Mouse (Mus musculus) CH12.LX (cell line): ENCODE measurements around the gene 1700028K03Rik. TPM values are rescaled to one million over a fixed set of nuclear protein-coding genes. Genes with fewer than 3 reads are reported as not detected.

ENCODE experiments used
- DNase-seq: peaks from one replicate; pipeline ENCODE4 v3.0.0-alpha.2; 2013; ENCODE audit errors: extremely low read depth
- H3K27ac ChIP-seq: 2 replicates; pipeline ENCODE4 v1.5.1; 2012; ENCODE audit warnings: low read depth, mild to moderate bottlenecking, control low read depth, moderate library complexity; ENCODE audit not compliant: insufficient read depth
- H3K27me3 ChIP-seq: replicated peaks from 2 replicates; pipeline ENCODE3; 2012; ENCODE audit warnings: inconsistent platforms
- H3K36me3 ChIP-seq, 2 experiments: replicated peaks in 1 of 2; 2 replicates each; pipeline versions ENCODE3 to v1.6.1; 2012; ENCODE audit warnings: inconsistent platforms in 1 of 2, low read length in 1 of 2, mild to moderate bottlenecking in 1 of 2, mixed read lengths in 1 of 2, moderate library complexity in 1 of 2; ENCODE audit not compliant: control insufficient read depth in 1 of 2, insufficient read depth in 1 of 2
- H3K4me1 ChIP-seq, 2 experiments: 2 replicates each; pipeline ENCODE4 v1.6.1; 2012; ENCODE audit warnings: inconsistent platforms in 1 of 2, moderate library complexity in 1 of 2; ENCODE audit not compliant: insufficient read depth in 2 of 2, control insufficient read depth in 1 of 2
- H3K4me2 ChIP-seq: 2 replicates; pipeline ENCODE4 v1.6.1; 2012; ENCODE audit warnings: low read depth, mild to moderate bottlenecking, control low read depth; ENCODE audit not compliant: poor library complexity, insufficient read depth, severe bottlenecking
- H3K4me3 ChIP-seq, 3 experiments: fragments of 150-350 bp in 1 of 3; sonication (generic) in 1 of 3; replicated peaks in 1 of 3; 2 replicates each; pipeline versions ENCODE3 to v1.5.1; 2011 to 2012; ENCODE audit warnings: low read depth in 2 of 3, low read length in 2 of 3, mild to moderate bottlenecking in 2 of 3, moderate library complexity in 2 of 3, control low read depth in 1 of 3, improper control_type of control experiment in 1 of 3, inconsistent platforms in 1 of 3, mixed read lengths in 1 of 3; ENCODE audit not compliant: poor library complexity in 1 of 3
- H3K79me2 ChIP-seq: replicated peaks from 2 replicates; pipeline ENCODE4 v1.6.1; 2012; ENCODE audit warnings: mild to moderate bottlenecking, moderate library complexity; ENCODE audit not compliant: control insufficient read depth, poor library complexity, insufficient read depth, severe bottlenecking; ENCODE audit errors: extremely low read depth
- H3K9ac ChIP-seq: 2 replicates; pipeline ENCODE4 v1.6.1; 2012; ENCODE audit warnings: low read depth, mild to moderate bottlenecking, control low read depth, moderate library complexity; ENCODE audit not compliant: insufficient read depth
- H3K9me3 ChIP-seq: replicated peaks from 2 replicates; pipeline ENCODE3; 2012; ENCODE audit warnings: low read length, inconsistent platforms, mixed read lengths
- BHLHE40 ChIP-seq: IDR thresholded peaks from 2 replicates; pipeline ENCODE4 v1.6.1; 2011; ENCODE audit warnings: mild to moderate bottlenecking, low read depth, low read length, improper control_type of control experiment
- EP300 ChIP-seq: IDR thresholded peaks from 2 replicates; pipeline ENCODE4 v1.6.1; 2011; ENCODE audit warnings: low read length, improper control_type of control experiment
- GABPA ChIP-seq: IDR thresholded peaks from 2 replicates; pipeline ENCODE4 v1.6.1; 2012; ENCODE audit warnings: low read depth, low read length, improper control_type of control experiment, inconsistent platforms; ENCODE audit not compliant: insufficient replicate concordance
- HCFC1 ChIP-seq: IDR thresholded peaks from 2 replicates; pipeline ENCODE4 v1.6.1; 2012; ENCODE audit warnings: low read depth, mild to moderate bottlenecking, inconsistent platforms, low read length, improper control_type of control experiment
- JUND ChIP-seq: conservative IDR thresholded peaks from 2 replicates; pipeline ENCODE4 v1.6.1; 2011; ENCODE audit warnings: low read depth, low read length, improper control_type of control experiment
- KAT2A ChIP-seq: IDR thresholded peaks from 2 replicates; pipeline ENCODE4 v1.6.1; 2012; ENCODE audit warnings: low read length, improper control_type of control experiment, inconsistent platforms; ENCODE audit not compliant: insufficient replicate concordance
- MAFK ChIP-seq: IDR thresholded peaks from 2 replicates; pipeline ENCODE4 v1.6.1; 2011; ENCODE audit warnings: low read length, improper control_type of control experiment; ENCODE audit not compliant: insufficient replicate concordance
- MEF2A ChIP-seq: IDR thresholded peaks from 2 replicates; pipeline ENCODE4 v1.6.1; 2014; ENCODE audit warnings: low read depth, mild to moderate bottlenecking, inconsistent platforms, low read length, improper control_type of control experiment, borderline replicate concordance
- NRF1 ChIP-seq: IDR thresholded peaks from 2 replicates; pipeline ENCODE4 v1.6.1; 2014; ENCODE audit warnings: low read depth, mild to moderate bottlenecking, inconsistent platforms, low read length, improper control_type of control experiment, moderate library complexity
- POLR2A ChIP-seq: IDR thresholded peaks from 2 replicates; pipeline ENCODE4 v1.6.1; 2011; ENCODE audit warnings: low read depth, mild to moderate bottlenecking, improper control_type of control experiment, low read length
- POLR2AphosphoS2 ChIP-seq: IDR thresholded peaks from 2 replicates; pipeline ENCODE4 v1.6.1; 2011; ENCODE audit warnings: low read depth, low read length, improper control_type of control experiment
- RAD21 ChIP-seq: IDR thresholded peaks from 2 replicates; pipeline ENCODE4 v1.6.1; 2011; ENCODE audit warnings: low read depth, mild to moderate bottlenecking, low read length, improper control_type of control experiment, moderate library complexity
- SIN3A ChIP-seq: IDR thresholded peaks from 2 replicates; pipeline ENCODE4 v1.6.1; 2012; ENCODE audit warnings: low read length, improper control_type of control experiment, inconsistent platforms
- UBTF ChIP-seq: IDR thresholded peaks from 2 replicates; pipeline ENCODE4 v1.6.1; 2012; ENCODE audit warnings: low read depth, mild to moderate bottlenecking, inconsistent platforms, low read length, improper control_type of control experiment, moderate library complexity
- USF1 ChIP-seq: IDR thresholded peaks from 2 replicates; pipeline ENCODE4 v1.6.1; 2014; ENCODE audit warnings: low read depth, mild to moderate bottlenecking, inconsistent platforms, low read length, improper control_type of control experiment
- USF2 ChIP-seq: conservative IDR thresholded peaks from 2 replicates; pipeline ENCODE4 v1.6.1; 2011; ENCODE audit warnings: low read depth, low read length, improper control_type of control experiment
- ZC3H11A ChIP-seq: IDR thresholded peaks from 2 replicates; pipeline ENCODE4 v1.6.1; 2012; ENCODE audit warnings: low read depth, mild to moderate bottlenecking, inconsistent platforms, low read length, improper control_type of control experiment
- ZMIZ1 ChIP-seq: IDR thresholded peaks from 2 replicates; pipeline ENCODE4 v1.6.1; 2012; ENCODE audit warnings: low read depth, mild to moderate bottlenecking, inconsistent platforms, low read length, improper control_type of control experiment
- dilution Hi-C: fragments of 300-500 bp; cut with MboI; formaldehyde crosslinking; loops from 2 replicates; pipeline ENCODE4 v1.14.3; 2020; ENCODE audit warnings: low sequenced_read_pairs; ENCODE audit not compliant: extremely low pct_unique_long_range_greater_than_20kb, extremely low pct_ligation_motif_present
- in situ Hi-C: fragments of 300-500 bp; cut with MboI; formaldehyde crosslinking; loops from 3 replicates; pipeline ENCODE4 v1.14.3; 2019; ENCODE audit warnings: low sequenced_read_pairs, low pct_ligation_motif_present, low pct_unique_long_range_greater_than_20kb, mixed read lengths
- polyA plus RNA-seq: library from polyadenylated mRNA; unstranded; fragments of >175 nt; gene quantifications from 2 replicates; pipeline ENCODE4 v1.2.1, GENCODE M21; 2012; ENCODE audit warnings: low read depth; ENCODE audit not compliant: insufficient read length
- total RNA-seq, 2 experiments: library from RNA; depleted of rRNA; stranded (reverse); fragments of 300-350 nt in 1 of 2; fragments of >200 nt in 1 of 2; gene quantifications; 2 replicates each; pipeline ENCODE4 v1.2.3; 2012 to 2014

1700028K03Rik gene
- total and polyA plus RNA-seq, 3 experiments, result not detected

- Histone ChIP-seq H3K4me3 (no peak overlapping the region), H3K36me3 (peaks cover 30 to 72% of the 10 kb centered on the region in 2 experiments), H3K4me2 (no peak overlapping the region), H3K27me3 (no peaks in the 10 kb centered on the region), H3K4me1 (peaks cover 0 to 11% of the 10 kb centered on the region in 2 experiments; a peak in 2 of 4 replicates), H3K79me2 (no peaks in the 10 kb centered on the region), H3K9ac (no peak overlapping the region), H3K27ac (no peak overlapping the region), H3K9me3 (no peaks in the 10 kb centered on the region)
- in situ Hi-C loops (no loop called here), dilution Hi-C loops (no loop called here)
- TF ChIP-seq EP300 (no peak), RAD21 (no peak), HCFC1 (no peak), POLR2AphosphoS2 (no peak), NRF1 (no peak), MEF2A (no peak), MAFK (no peak), UBTF (no peak), POLR2A (no peak), SIN3A (no peak), BHLHE40 (no peak), USF2 (no peak), USF1 (no peak), GABPA (no peak), JUND (no peak), ZC3H11A (no peak)
- no peak for DNase-seq
Measured at GRCm38 (mm10) chr5:107554336-107554735, 19.8 kb downstream of the 1700028K03Rik start.

DNA sequence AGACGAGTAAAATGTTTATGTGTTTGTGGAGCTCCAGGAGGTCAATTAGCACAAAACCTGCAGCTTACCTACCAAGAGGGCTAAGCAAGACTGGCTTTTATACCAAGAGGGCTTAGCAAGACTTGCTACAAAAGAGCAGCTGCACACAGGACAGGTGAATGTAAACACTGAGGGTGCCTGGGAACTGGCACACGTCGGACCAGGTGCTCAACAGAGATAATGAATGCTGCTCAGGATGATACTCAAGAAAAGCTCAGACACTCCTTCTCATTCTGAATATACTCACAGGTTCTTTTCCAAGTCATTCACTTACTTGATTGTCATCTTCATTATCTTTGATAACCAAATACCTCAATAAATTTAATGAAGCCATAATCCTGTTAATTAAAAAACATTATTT is 22.5 kb downstream of the 1700028K03Rik start:
- no peaks in the 10 kb centered on the region for H3K9me3 ChIP-seq
- no peak for DNase-seq
- peaks cover 0 to 11% of the 10 kb centered on the region in 2 experiments; a peak in 2 of 4 replicates for H3K4me1 ChIP-seq
- dilution Hi-C loops, result no loop called here
- no peaks in the 10 kb centered on the region for H3K27me3 ChIP-seq
- TF ChIP-seq MEF2A (no peak), ZC3H11A (no peak), KAT2A (no peak), JUND (no peak), ZMIZ1 (no peak), POLR2A (no peak)
- no peak overlapping the region for H3K9ac ChIP-seq
- no peaks in the 10 kb centered on the region for H3K79me2 ChIP-seq
- no peak overlapping the region for H3K4me3 ChIP-seq
- no peak overlapping the region for H3K4me2 ChIP-seq
- peaks cover 34 to 78% of the 10 kb centered on the region in 2 experiments for H3K36me3 ChIP-seq
- H3K27ac ChIP-seq, result no peak overlapping the region
- in situ Hi-C loops, result no loop called here
